In genomic region chr2:150847436-150847995, GRCm38 (mm10) we compare ENCODE assay signal across 18 mouse cellular contexts. TPM values are rescaled to one million over a fixed set of nuclear protein-coding genes. Genes with fewer than 3 reads are reported as not detected.
DNase-seq lines count a peak whose midpoint lies in the region; ATAC-seq and TF ChIP-seq lines count a peak whose summit lies in the region.
"Had no signal": no experiment of that assay in that cellular context is flagged by ENCODE, and none has a peak within 500 bp of the region (broad histone marks: within the 10 kb centered on the region; RNA-seq: fewer than 3 reads in every experiment).

No protein-coding gene starts in this region.

- no peaks in the 10 kb centered on the region for H3K4me1 ChIP-seq in heart, embryonic 10.5 days
- H3K4me1 ChIP-seq in heart, adult 2 months (ENCODE audit: control insufficient read depth, insufficient read depth, low read length), result peaks cover 3% of the 10 kb centered on the region
- no peaks in the 10 kb centered on the region for H3K4me1 ChIP-seq in midbrain, embryonic 16.5 days (ENCODE audit: control insufficient read depth, insufficient read depth, low read length)
- H3K4me1 ChIP-seq in midbrain, embryonic 10.5 days, result no peaks in the 10 kb centered on the region
- peaks cover 7% of the 10 kb centered on the region for H3K4me1 ChIP-seq in hindbrain, embryonic 15.5 days (replicated peaks)
- H3K4me1 ChIP-seq in stomach, postnatal 0 days (replicated peaks; ENCODE audit: control insufficient read depth, insufficient read depth), result no peaks in the 10 kb centered on the region
- H3K4me1 ChIP-seq: embryonic facial prominence, embryonic 13.5 days; liver, embryonic 13.5 days had no signal

- TF ChIP-seq CTCF in heart, adult 2 months (IDR thresholded peaks at IDR 0.05), result no peak
- TF ChIP-seq CTCF in stomach, postnatal 0 days (IDR thresholded peaks at IDR 0.05; ENCODE audit: low read depth), result no peak

- no peak for TF ChIP-seq POLR2A in heart, adult 2 months (IDR thresholded peaks at IDR 0.05; ENCODE audit: insufficient read depth, low read depth, low read length)

- H3K79me2 ChIP-seq in heart, adult 2 months (replicated peaks; ENCODE audit: control insufficient read depth, insufficient read depth, low read length), result no peaks in the 10 kb centered on the region

- H3K27me3 ChIP-seq in heart, embryonic 10.5 days (ENCODE audit: insufficient read depth, poor library complexity, severe bottlenecking), result no peaks in the 10 kb centered on the region
- no peaks in the 10 kb centered on the region for H3K27me3 ChIP-seq in heart, adult 2 months (ENCODE audit: control insufficient read depth, insufficient read depth, low read length)
- H3K27me3 ChIP-seq in midbrain, embryonic 16.5 days (ENCODE audit: control insufficient read depth, insufficient read depth, low read depth, low read length), result no peaks in the 10 kb centered on the region
- H3K27me3 ChIP-seq in midbrain, embryonic 10.5 days (ENCODE audit: low read depth, poor library complexity, severe bottlenecking), result no peaks in the 10 kb centered on the region
- no peaks in the 10 kb centered on the region for H3K27me3 ChIP-seq in hindbrain, embryonic 15.5 days
- H3K27me3 ChIP-seq in stomach, postnatal 0 days (ENCODE audit: control insufficient read depth, insufficient read depth, low read length), result no peaks in the 10 kb centered on the region
- H3K27me3 ChIP-seq: embryonic facial prominence, embryonic 13.5 days; intestine, embryonic 15.5 days; liver, embryonic 13.5 days; megakaryocyte, embryonic 14.5 days had no signal

- no peak overlapping the region for H3K4me3 ChIP-seq in heart, embryonic 10.5 days
- H3K4me3 ChIP-seq in heart, adult 2 months, result no peak overlapping the region
- no peak overlapping the region for H3K4me3 ChIP-seq in midbrain, embryonic 16.5 days (ENCODE audit: low read depth, low read length)
- no peak overlapping the region for H3K4me3 ChIP-seq in midbrain, embryonic 10.5 days
- H3K4me3 ChIP-seq in hindbrain, embryonic 15.5 days, result no peak overlapping the region
- no peak overlapping the region for H3K4me3 ChIP-seq in stomach, postnatal 0 days (ENCODE audit: low read depth, low read length)
- H3K4me3 ChIP-seq: embryonic facial prominence, embryonic 13.5 days; gastrocnemius, adult 2 months; intestine, embryonic 15.5 days; liver, embryonic 13.5 days; megakaryocyte, embryonic 14.5 days had no signal

- no peaks in the 10 kb centered on the region for H3K9me3 ChIP-seq in heart, embryonic 10.5 days
- H3K9me3 ChIP-seq in midbrain, embryonic 16.5 days (replicated peaks; ENCODE audit: control insufficient read depth, low read length, poor library complexity, severe bottlenecking), result no peaks in the 10 kb centered on the region
- H3K9me3 ChIP-seq in midbrain, embryonic 10.5 days (replicated peaks), result no peaks in the 10 kb centered on the region
- no peaks in the 10 kb centered on the region for H3K9me3 ChIP-seq in hindbrain, embryonic 15.5 days
- H3K9me3 ChIP-seq in stomach, postnatal 0 days (ENCODE audit: control insufficient read depth, low read length), result no peaks in the 10 kb centered on the region
- H3K9me3 ChIP-seq: embryonic facial prominence, embryonic 13.5 days; intestine, embryonic 15.5 days; liver, embryonic 13.5 days; megakaryocyte, embryonic 14.5 days had no signal

- no peak overlapping the region for H3K27ac ChIP-seq in heart, embryonic 10.5 days
- H3K27ac ChIP-seq in heart, adult 2 months, result no peak overlapping the region
- peak overlapping the region; percentile 30; the same call in 1 of the 2 replicates for H3K27ac ChIP-seq in midbrain, embryonic 16.5 days (ENCODE audit: low read length)
- no peak overlapping the region for H3K27ac ChIP-seq in midbrain, embryonic 10.5 days (replicated peaks)
- peak overlapping the region; percentile 69 for H3K27ac ChIP-seq in hindbrain, embryonic 15.5 days (replicated peaks)
- no peak overlapping the region for H3K27ac ChIP-seq in stomach, postnatal 0 days (replicated peaks)
- H3K27ac ChIP-seq: embryonic facial prominence, embryonic 13.5 days; gastrocnemius, adult 2 months; intestine, embryonic 15.5 days; liver, embryonic 13.5 days had no signal

- TF ChIP-seq EP300 in heart, adult 2 months (IDR thresholded peaks at IDR 0.05; ENCODE audit: insufficient read depth, low read depth, low read length), result no peak
- no peak for TF ChIP-seq EP300 in stomach, postnatal 0 days (optimal IDR thresholded peaks at IDR 0.05)

- 89% methylated on average over 8 of the region's 8 CpGs for WGBS in heart, embryonic 10.5 days
- WGBS in heart, adult 2 months, result 90% methylated on average over 8 of the region's 8 CpGs
- 58% methylated on average over 8 of the region's 8 CpGs for WGBS in midbrain, embryonic 16.5 days
- WGBS in midbrain, embryonic 10.5 days, result 94% methylated on average over 8 of the region's 8 CpGs
- 55% methylated on average over 8 of the region's 8 CpGs for WGBS in hindbrain, embryonic 15.5 days
- 60% methylated on average over 8 of the region's 8 CpGs for WGBS in stomach, postnatal 0 days

- ATAC-seq in midbrain, embryonic 16.5 days, result peak; percentile 37; the same call in 1 of the 2 replicates
- ATAC-seq in hindbrain, embryonic 15.5 days (ENCODE audit: low FRiP score, low read depth), result peak; percentile 42; the same call in 1 of the 2 replicates
- ATAC-seq in stomach, postnatal 0 days (ENCODE audit: low FRiP score, low TSS enrichment), result no peak
- ATAC-seq: intestine, embryonic 15.5 days had no signal

- H3K4me2 ChIP-seq in midbrain, embryonic 16.5 days (ENCODE audit: low read length), result no peak overlapping the region
- no peak overlapping the region for H3K4me2 ChIP-seq in hindbrain, embryonic 15.5 days
- no peak overlapping the region for H3K4me2 ChIP-seq in stomach, postnatal 0 days (replicated peaks; ENCODE audit: low read depth)
- H3K4me2 ChIP-seq: embryonic facial prominence, embryonic 13.5 days; intestine, embryonic 15.5 days; liver, embryonic 13.5 days had no signal

- intact Hi-C loops in heart, adult 2 months (cut with DNase I), result loop anchor here (5.0 kb wide), 1 partner anchor 155 kb away; no protein-coding TSS in a partner anchor

- no peaks in the 10 kb centered on the region for H3K36me3 ChIP-seq in heart, embryonic 10.5 days
- H3K36me3 ChIP-seq in heart, adult 2 months (ENCODE audit: control insufficient read depth, insufficient read depth, low read length), result no peaks in the 10 kb centered on the region
- H3K36me3 ChIP-seq in midbrain, embryonic 16.5 days (ENCODE audit: control insufficient read depth, insufficient read depth, low read length), result 0 out of 2 replicates have a peak, but pooled peaks cover 2% of the 10 kb centered on the region
- peaks cover 7% of the 10 kb centered on the region; the same call in 1 of the 2 replicates for H3K36me3 ChIP-seq in midbrain, embryonic 10.5 days
- peaks cover 5% of the 10 kb centered on the region; the same call in 1 of the 2 replicates for H3K36me3 ChIP-seq in hindbrain, embryonic 15.5 days
- peaks cover 2% of the 10 kb centered on the region; the same call in 1 of the 2 replicates for H3K36me3 ChIP-seq in stomach, postnatal 0 days (ENCODE audit: control insufficient read depth, insufficient read depth, low read length)
- H3K36me3 ChIP-seq: intestine, embryonic 15.5 days; liver, embryonic 13.5 days had no signal

- DNase-seq in heart, embryonic 10.5 days (ENCODE audit: low spot score), result peak; percentile 58
- DNase-seq in heart, adult 2 months, result no peak
- no peak for DNase-seq in midbrain, embryonic 10.5 days (ENCODE audit: low spot score)
- DNase-seq in stomach, postnatal 0 days (ENCODE audit: low spot score), result peak; percentile 5
- no peak for DNase-seq in right cerebral cortex, postnatal 25 days
- DNase-seq in cerebellum, postnatal 4 days (ENCODE audit: low spot score in 2 of 2), result no peak
- DNase-seq: cerebellum, adult 11 months; gastrocnemius, adult 2 months; heart, postnatal 10 days; kidney, postnatal 25 days; layer of hippocampus, postnatal 36 days; liver, embryonic 13.5 days; thymus, postnatal 36 days had no signal

- no peak overlapping the region for H3K9ac ChIP-seq in heart, adult 2 months (ENCODE audit: low read depth, low read length)
- H3K9ac ChIP-seq in midbrain, embryonic 16.5 days (ENCODE audit: low read depth, low read length), result no peak overlapping the region
- no peak overlapping the region for H3K9ac ChIP-seq in hindbrain, embryonic 15.5 days
- no peak overlapping the region for H3K9ac ChIP-seq in stomach, postnatal 0 days (ENCODE audit: low read length)
- H3K9ac ChIP-seq: embryonic facial prominence, embryonic 13.5 days; intestine, embryonic 15.5 days; liver, embryonic 13.5 days had no signal

RNA-seq across cellular contexts. Expression of gene Abhd12, which starts 57.0 kb away (rescaled TPM):
- polyA plus RNA-seq in heart, embryonic 10.5 days (2016; fragmentation: Nextera tagmentation; extraction: Ambion mirVana), result 53.7 and 54.8 TPM in 2 replicates
- total RNA-seq in heart, adult 2 months (2021), result 10 to 100 TPM; 47.7 to 51.2 TPM
- polyA plus RNA-seq in heart, adult 2 months (2012; rRNA removed), result 37.6 and 53.7 TPM in 2 replicates
- polyA plus RNA-seq in midbrain, embryonic 16.5 days (2015; fragmentation: Nextera tagmentation; extraction: Ambion mirVana), result 112 and 127 TPM in 2 replicates
- 47.0 and 53.0 TPM in 2 replicates for polyA plus RNA-seq in midbrain, embryonic 10.5 days (2016; fragmentation: Nextera tagmentation; extraction: Ambion mirVana)
- 136 and 137 TPM in 2 replicates for polyA plus RNA-seq in hindbrain, embryonic 15.5 days (2015; fragmentation: Nextera tagmentation; extraction: Ambion mirVana)
- 73.2 and 76.2 TPM in 2 replicates for polyA plus RNA-seq in stomach, postnatal 0 days (2015; fragmentation: Nextera tagmentation; extraction: Ambion mirVana)

RNA-seq across cellular contexts. Expression of gene Gins1, which starts 57.7 kb away (rescaled TPM):
- 38.0 and 57.1 TPM in 2 replicates for polyA plus RNA-seq in heart, embryonic 10.5 days (2016; fragmentation: Nextera tagmentation; extraction: Ambion mirVana)
- 1 to 10 TPM; 3.3 to 5.5 TPM for total RNA-seq in heart, adult 2 months (2021)
- polyA plus RNA-seq in heart, adult 2 months (2012; rRNA removed), result 1.8 and 2.1 TPM in 2 replicates
- polyA plus RNA-seq in midbrain, embryonic 16.5 days (2015; fragmentation: Nextera tagmentation; extraction: Ambion mirVana), result 9.9 and 11.2 TPM in 2 replicates
- polyA plus RNA-seq in midbrain, embryonic 10.5 days (2016; fragmentation: Nextera tagmentation; extraction: Ambion mirVana), result 78.8 and 81.0 TPM in 2 replicates
- polyA plus RNA-seq in hindbrain, embryonic 15.5 days (2015; fragmentation: Nextera tagmentation; extraction: Ambion mirVana), result 14.8 and 16.1 TPM in 2 replicates
- 10.7 and 11.0 TPM in 2 replicates for polyA plus RNA-seq in stomach, postnatal 0 days (2015; fragmentation: Nextera tagmentation; extraction: Ambion mirVana)

Comparison
In these comparisons a context has a peak if more than half of its experiments do, and no peak if none do; other contexts are left out.
1. DNase-seq: peak in heart, embryonic 10.5 days (single experiment) and stomach, postnatal 0 days (single experiment); none in heart, adult 2 months (0 of 2), midbrain, embryonic 10.5 days (single experiment), right cerebral cortex, postnatal 25 days (single experiment) and cerebellum, postnatal 4 days (0 of 2).
2. H3K27ac ChIP-seq: peak in midbrain, embryonic 16.5 days (single experiment) and hindbrain, embryonic 15.5 days (single experiment); none in heart, embryonic 10.5 days (single experiment), heart, adult 2 months (single experiment), midbrain, embryonic 10.5 days (single experiment) and stomach, postnatal 0 days (single experiment).